Mouse (Mus musculus) embryo, embryonic 9.5 days (tissue): Measurements from ENCODE around the gene Nat9.

Experiments used
- DNase-seq: peaks from one replicate; pipeline ENCODE4 v3.0.0-alpha.2; 2017; ENCODE audit errors: extremely low spot score

The Nat9 gene

GRCm38 (mm10) chr11:115176399-115177190, 11.1 kb downstream of the Nat9 start:
- no peak for DNase-seq

GRCm38 (mm10) chr11:115173549-115174339, 13.9 kb downstream of the Nat9 start:
- DNase-seq: peak; percentile 57

- DNase-seq: peak; percentile 38
These were observed 14.8 kb downstream of the Nat9 start for GRCm38 (mm10) chr11:115172825-115173287.

GRCm38 (mm10) chr11:115171125-115171524, 16.5 kb downstream of the Nat9 start:
- peak; percentile 15 for DNase-seq

GRCm38 (mm10) chr11:115169430-115169829, 18.2 kb downstream of the Nat9 start:
- DNase-seq: no peak

- no peak for DNase-seq
These were observed 19.9 kb downstream of the Nat9 start for GRCm38 (mm10) chr11:115167631-115168249.

- DNase-seq: no peak
These were observed 20.9 kb downstream of the Nat9 start for GRCm38 (mm10) chr11:115166776-115167175.

- DNase-seq: peak; percentile 37
These were observed 22.7 kb downstream of the Nat9 start for GRCm38 (mm10) chr11:115164976-115165374.

GRCm38 (mm10) chr11:115164341-115164975, 23.2 kb downstream of the Nat9 start:
- DNase-seq: peak; percentile 48

- peak; percentile 65 for DNase-seq
These were observed 24.0 kb downstream of the Nat9 start for GRCm38 (mm10) chr11:115163568-115164150.

- peak; percentile 98 for DNase-seq
These were observed 24.7 kb downstream of the Nat9 start, which contains the start of gene Slc9a3r1 for GRCm38 (mm10) chr11:115162832-115163480. Slc9a3r1 (plus strand) TSS chr11:115163341.

GRCm38 (mm10) chr11:115162205-115162601, 25.5 kb downstream of the Nat9 start:
- no peak for DNase-seq

GRCm38 (mm10) chr11:115161578-115162204, 26.0 kb downstream of the Nat9 start:
- DNase-seq: no peak

GRCm38 (mm10) chr11:115160883-115161577, 26.6 kb downstream of the Nat9 start:
- peak; percentile 74 for DNase-seq

- DNase-seq: peak; percentile 53
These were observed 27.5 kb downstream of the Nat9 start for GRCm38 (mm10) chr11:115160016-115160797.

GRCm38 (mm10) chr11:115157933-115158719, 29.5 kb downstream of the Nat9 start:
- no peak for DNase-seq

GRCm38 (mm10) chr11:115155053-115155634, 32.5 kb downstream of the Nat9 start:
- no peak for DNase-seq
